Mouse (Mus musculus): ENCODE data around the gene Fancd2os. TPM values are rescaled to one million over a fixed set of nuclear protein-coding genes. Genes with fewer than 3 reads are reported as not detected.

Gene Fancd2os
- under 1 TPM; 0.27 to 0.41 TPM for total RNA-seq (2021)
- long read RNA-seq, result 0 reads

DNA sequence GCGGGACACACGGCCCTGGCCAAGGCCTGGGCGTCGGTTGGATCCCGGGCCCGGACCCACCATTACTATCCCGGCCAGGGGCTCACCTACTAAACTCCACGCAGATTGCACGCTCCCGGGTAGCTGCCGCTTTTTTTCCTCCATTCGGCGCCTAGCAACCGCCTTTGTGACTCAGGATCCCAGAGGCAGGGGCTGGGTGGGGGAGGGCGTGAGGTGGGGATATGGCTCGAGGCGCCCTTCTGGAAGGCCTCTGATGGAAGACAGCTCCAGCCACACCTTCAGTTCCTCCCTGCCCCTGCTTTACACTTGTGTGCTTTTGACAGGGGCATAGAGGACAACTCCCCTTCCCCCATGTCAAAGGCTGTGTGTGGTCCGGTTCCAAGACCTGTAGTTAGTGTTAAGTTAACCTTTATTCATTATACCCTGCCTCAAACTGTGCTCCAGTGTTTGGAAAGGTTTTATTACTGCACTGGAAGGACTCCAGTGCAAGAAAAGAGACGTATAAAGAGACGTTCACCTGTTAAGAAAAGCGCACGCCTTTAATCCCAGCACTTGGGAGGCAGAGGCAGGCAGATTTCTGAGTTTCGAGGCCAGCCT lies at the start of gene Fancd2os:
Gene Fancd2os, minus strand, starts transcription at position 173 of the 597 bp plus-strand sequence.
- no peak for DNase-seq (ENCODE audit: low spot score in 2 of 2)

GRCm38 (mm10) chr6:113650197-113650640 lies 49.7 kb upstream of the Fancd2os start:
- no peak for DNase-seq (ENCODE audit: low spot score in 2 of 2)

DNA sequence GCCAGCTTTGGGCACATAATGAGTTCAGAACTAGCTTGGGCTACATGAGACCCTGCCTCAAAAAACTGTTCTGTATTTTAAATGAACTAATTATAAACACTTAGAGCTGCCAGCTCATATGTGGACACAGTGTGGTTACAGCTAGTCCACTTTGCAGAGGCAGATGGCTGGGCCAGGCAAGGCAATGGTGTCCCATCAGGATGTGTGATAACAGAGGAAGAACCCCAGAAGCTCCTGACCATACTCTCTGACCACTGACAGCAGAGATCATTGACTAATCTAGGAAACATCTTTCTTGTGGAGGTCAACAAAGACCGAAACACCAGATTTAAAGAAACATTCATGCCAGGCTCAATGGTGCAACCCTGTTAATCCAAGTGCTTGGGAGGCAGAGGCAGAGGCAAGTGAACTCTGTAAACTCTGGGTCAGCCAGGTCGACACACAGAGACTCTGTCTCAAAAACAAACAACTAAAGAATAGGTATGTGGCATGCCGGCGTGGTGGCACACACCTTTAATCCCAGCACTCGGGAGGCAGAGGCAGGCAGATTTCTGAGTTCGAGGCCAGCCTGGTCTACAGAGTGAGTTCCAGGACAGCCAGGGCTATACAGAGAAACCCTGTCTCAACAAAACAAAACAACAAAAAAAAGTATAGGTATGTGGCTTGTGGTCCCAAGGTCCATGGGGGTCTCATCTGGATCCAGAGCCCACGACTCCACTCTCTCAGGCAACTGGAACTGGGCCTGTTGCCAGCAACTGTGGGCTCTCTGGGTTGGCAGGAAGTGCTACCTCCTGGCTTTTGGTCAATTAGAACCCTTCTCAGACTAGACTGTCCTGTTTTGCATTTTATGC lies 49.1 kb upstream of the Fancd2os start:
- DNase-seq (ENCODE audit: low spot score in 2 of 2), result no peak

- DNase-seq (ENCODE audit: low spot score in 2 of 2), result no peak
These were observed 44.3 kb upstream of the Fancd2os start for GRCm38 (mm10) chr6:113644808-113645207.

DNA sequence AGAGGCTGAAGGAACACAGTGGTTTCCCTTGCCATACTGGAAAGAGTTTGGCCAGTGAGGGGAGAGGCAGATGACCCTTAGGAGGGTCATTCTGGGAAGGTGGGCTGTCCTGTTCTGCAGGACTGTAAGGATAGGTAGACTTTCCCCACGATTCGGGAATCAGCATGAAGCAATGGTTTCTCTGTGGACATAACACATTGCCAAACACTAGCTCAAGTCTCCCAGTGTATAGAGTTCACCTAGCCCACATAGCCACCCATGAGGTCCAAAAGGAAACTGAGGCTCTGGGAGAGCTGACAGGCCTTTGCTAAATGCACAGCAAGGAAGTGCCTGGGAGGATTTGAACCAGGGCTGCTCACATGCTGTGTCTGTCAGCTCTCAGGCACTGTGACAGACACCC lies 43.5 kb upstream of the Fancd2os start:
- no peak for DNase-seq (ENCODE audit: low spot score in 2 of 2)

DNA sequence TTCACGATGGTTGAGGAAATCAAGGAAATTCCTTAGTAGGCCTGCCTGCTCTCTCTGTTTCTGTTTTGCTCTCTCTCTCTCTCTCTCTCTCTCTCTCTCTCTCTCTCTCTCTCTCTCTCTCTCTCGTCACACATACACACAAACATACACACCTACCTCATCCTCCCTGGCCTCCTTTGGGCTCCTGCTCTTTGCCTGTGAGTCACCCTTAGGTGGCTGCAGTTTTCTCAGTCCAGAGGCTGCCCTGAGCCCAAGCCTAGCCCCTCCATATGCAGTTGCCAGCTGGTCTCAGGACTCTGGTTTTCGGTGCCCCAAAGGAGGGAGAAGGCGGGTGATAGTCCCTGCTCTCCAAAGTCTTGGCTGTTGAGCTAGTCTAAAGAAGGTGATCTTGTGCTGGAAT lies 42.5 kb upstream of the Fancd2os start:
- DNase-seq (ENCODE audit: low spot score in 2 of 2), result no peak

GRCm38 (mm10) chr6:113642605-113643004 lies 42.1 kb upstream of the Fancd2os start:
- DNase-seq (ENCODE audit: low spot score in 2 of 2), result no peak

- DNase-seq (ENCODE audit: low spot score in 2 of 2), result no peak
These were observed 38.7 kb upstream of the Fancd2os start for GRCm38 (mm10) chr6:113639201-113639600.

DNA sequence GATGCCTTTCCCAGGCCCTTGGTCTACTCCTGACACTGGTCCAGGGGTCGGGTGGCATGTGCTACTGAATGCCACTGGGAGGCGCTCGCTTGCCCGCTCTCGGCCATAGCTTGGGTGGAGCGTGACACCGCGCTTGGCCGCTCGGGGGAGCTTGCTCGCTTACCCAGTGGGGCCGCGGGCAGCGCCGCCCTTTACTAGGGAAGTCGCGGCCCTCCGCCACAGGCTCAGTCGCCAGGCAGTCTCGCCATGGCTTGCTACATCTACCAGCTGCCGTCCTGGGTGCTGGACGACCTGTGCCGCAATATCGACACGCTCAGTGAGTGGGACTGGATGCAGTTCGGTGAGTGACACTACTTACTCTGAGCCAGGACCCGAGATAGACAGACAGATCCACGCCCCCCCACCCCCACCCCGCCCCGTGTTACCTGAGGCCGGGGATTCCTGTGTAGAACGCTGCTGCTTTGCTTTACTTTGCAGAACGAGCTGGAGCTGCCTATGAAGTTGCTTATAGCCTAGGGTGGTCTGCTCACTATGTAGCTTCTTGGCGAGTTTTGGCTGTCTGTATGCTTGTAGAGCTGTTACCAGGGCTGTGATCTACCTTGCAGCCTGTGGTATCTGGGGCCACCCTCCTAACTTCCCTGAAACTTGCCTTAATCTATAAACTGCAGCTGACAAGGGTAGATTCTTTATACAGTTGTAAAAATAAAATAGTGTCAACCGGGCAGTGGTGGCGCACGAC lies 38.0 kb upstream of the Fancd2os start, which contains the start of gene Irak2:
Gene Irak2, plus strand, starts transcription at position 166 of the 739 bp plus-strand sequence.
- DNase-seq (ENCODE audit: low spot score in 2 of 2), result peak; percentile 87 to 97

DNA sequence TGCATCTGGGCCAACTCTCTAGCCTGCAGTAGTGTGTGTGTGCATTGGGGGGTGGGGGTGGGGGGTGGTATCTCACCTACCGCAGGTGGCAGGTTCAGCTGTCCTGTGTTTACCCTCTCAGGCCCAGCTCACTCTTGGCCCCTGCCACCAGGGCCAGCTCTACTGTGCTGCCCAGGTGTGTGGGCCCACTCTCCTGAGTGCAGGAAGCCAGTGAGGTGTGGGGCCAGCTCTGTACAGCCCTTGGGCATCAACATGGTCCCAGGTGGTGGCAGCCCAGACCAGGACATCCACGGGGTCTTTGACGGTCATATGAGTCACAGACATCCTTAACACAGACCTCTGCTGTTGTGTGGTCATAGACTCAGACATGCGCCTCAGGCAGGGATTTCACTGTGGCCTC lies 32.3 kb upstream of the Fancd2os start:
- no peak for DNase-seq (ENCODE audit: low spot score in 2 of 2)

DNA sequence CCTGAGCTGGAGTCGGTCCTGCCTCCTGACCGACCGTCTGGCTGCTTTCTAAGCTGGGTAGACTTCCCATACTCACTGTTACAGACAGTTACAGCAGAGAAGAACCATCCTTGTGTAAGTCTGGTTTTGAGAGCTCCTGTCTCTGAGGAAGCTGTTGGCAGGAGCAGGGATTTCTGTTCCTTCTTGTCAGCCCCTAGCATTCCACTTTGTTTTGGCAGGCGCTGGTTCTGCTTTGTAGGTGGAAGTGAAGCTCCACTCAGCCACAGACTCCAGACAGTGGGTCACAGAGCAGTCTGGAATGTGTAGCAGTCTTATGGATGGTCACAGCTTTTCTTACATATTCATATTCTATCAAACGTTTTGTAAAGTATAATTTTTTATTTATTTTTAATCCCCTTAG lies 29.8 kb upstream of the Fancd2os start:
- DNase-seq (ENCODE audit: low spot score in 2 of 2), result peak in 1 of 2 experiments; percentile 34

- DNase-seq (ENCODE audit: low spot score in 2 of 2), result no peak
These were observed 24.7 kb upstream of the Fancd2os start for GRCm38 (mm10) chr6:113624989-113625770.

- DNase-seq (ENCODE audit: low spot score in 2 of 2), result peak; percentile 80 to 87
These were observed 23.6 kb upstream of the Fancd2os start, which contains the start of gene Vhl for GRCm38 (mm10) chr6:113623941-113624751. Gene Vhl, plus strand, starts transcription at chr6:113623959.

GRCm38 (mm10) chr6:113623386-113623785 lies 22.9 kb upstream of the Fancd2os start:
- no peak for DNase-seq (ENCODE audit: low spot score in 2 of 2)

DNA sequence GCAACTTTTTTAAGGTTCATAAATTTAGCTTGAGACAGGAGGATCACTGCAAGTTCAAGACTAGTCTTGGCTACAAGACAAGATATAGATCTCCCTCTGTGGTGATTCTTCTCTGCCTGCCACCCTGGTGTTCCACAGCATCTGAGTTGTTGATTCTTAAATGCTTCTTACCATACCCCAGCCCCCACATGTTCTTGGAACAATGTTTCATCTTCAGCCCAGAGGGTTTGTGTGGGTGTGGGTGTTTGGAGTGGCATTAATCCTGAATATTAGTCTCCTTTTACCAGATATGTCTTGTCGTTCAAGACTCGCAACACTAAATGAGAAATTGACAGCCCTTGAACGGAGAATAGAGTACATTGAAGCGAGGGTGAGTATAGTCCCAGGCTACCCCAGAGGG lies 15.0 kb upstream of the Fancd2os start:
- peak in 1 of 2 experiments; percentile 60 for DNase-seq (ENCODE audit: low spot score in 2 of 2)

DNA sequence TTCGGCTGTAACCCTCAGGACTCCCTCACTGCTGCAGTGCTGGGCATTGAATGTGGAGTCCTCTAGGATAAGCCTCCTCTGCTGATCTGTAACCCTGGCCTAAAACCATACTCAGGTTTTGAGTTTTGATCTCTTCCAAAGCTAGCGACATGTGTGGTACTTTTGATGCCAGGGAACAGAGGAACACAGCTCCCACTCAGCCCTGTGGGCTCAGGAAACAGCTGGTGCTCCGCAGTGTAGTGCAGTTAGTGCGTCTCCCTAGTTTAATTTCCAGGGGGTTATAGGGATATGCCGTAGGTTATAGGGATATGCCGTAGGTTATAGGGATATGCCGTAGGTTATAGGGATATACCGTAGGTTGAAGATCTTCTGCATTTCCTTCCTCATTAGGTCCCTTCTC lies 14.5 kb upstream of the Fancd2os start:
- peak in 1 of 2 experiments; percentile 76 for DNase-seq (ENCODE audit: low spot score in 2 of 2)

- DNase-seq (ENCODE audit: low spot score in 2 of 2), result no peak
These were observed 13.6 kb upstream of the Fancd2os start for GRCm38 (mm10) chr6:113614152-113614551.

DNA sequence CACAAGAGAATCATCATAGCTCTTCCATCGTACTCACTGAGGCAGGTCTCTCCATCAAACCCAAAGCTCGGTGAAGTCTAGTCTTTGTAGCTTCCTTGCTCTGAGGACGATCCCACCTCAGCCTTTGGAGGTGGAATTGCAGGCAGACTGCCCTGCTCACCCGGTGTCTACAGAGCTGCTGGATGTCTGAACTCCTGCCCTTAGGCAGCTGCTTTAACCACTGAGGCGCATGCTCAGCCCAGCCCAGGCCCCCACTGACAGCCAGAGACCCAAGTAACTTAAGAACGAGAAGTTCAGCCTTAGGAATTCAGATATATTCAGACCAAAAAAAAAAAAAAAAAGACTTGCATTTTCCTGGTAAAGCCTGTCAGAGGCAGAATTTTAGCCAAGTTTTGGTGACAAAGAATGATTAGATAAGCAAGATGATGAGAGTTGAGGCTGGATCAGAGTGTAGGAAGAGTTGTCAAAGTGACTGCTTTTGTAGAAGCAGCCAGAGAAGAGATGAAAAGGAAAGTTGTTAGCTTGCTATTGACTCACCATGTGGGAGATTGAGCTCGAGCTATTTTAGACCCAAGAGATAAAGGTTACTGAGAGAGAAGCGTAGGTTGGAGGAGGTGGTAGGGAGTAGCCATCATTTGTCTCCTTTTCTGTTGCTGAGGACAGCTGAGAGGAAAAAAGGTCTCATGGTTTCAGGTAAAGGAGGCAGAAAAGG lies 11.9 kb upstream of the Fancd2os start:
- no peak for DNase-seq (ENCODE audit: low spot score in 2 of 2)

- no peak for DNase-seq (ENCODE audit: low spot score in 2 of 2)
These were observed 8.8 kb upstream of the Fancd2os start for GRCm38 (mm10) chr6:113609293-113609692.
